Mouse (Mus musculus) MEL (cell line): ENCODE data around the gene Uprt. TPM values are rescaled to one million over a fixed set of nuclear protein-coding genes. Genes with fewer than 3 reads are reported as not detected.

Experiments used
- DNase-seq: peaks from one replicate; pipeline ENCODE4 v3.0.0; 2011; ENCODE audit warnings: low read depth, low spot score
- H3K27ac ChIP-seq: 2 replicates; pipeline ENCODE4 v1.5.1; 2012; ENCODE audit warnings: low read depth, mild to moderate bottlenecking, control low read depth, low read length, moderate library complexity; ENCODE audit not compliant: control insufficient read depth
- H3K27me3 ChIP-seq, 2 experiments: fragments of 150-350 bp in 1 of 2; sonication (generic) in 1 of 2; 2 replicates each; pipeline ENCODE4 v1.6.1; 2012; ENCODE audit warnings: low read length in 2 of 2, mild to moderate bottlenecking in 2 of 2, improper control_type of control experiment in 1 of 2, moderate library complexity in 1 of 2; ENCODE audit not compliant: insufficient read depth in 2 of 2, control insufficient read depth in 1 of 2
- H3K36me3 ChIP-seq, 2 experiments: 2 replicates each; pipeline ENCODE4 v1.6.1; 2012 to 2014; ENCODE audit warnings: low read length in 2 of 2, improper control_type of control experiment in 1 of 2, inconsistent platforms in 1 of 2, mild to moderate bottlenecking in 1 of 2; ENCODE audit not compliant: insufficient read depth in 2 of 2, control insufficient read depth in 1 of 2
- H3K4me1 ChIP-seq, 2 experiments: fragments of 150-350 bp in 1 of 2; sonication (generic) in 1 of 2; 2 replicates each; pipeline ENCODE4 v1.6.1; 2012; ENCODE audit warnings: low read length in 2 of 2, improper control_type of control experiment in 1 of 2, mild to moderate bottlenecking in 1 of 2; ENCODE audit not compliant: insufficient read depth in 2 of 2, control insufficient read depth in 1 of 2
- H3K4me3 ChIP-seq, 2 experiments: fragments of 150-350 bp in 1 of 2; sonication (generic) in 1 of 2; 2 replicates each; pipeline ENCODE4 v1.5.1; 2012; ENCODE audit warnings: low read depth in 2 of 2, low read length in 2 of 2, mild to moderate bottlenecking in 2 of 2, moderate library complexity in 2 of 2, control low read depth in 1 of 2, improper control_type of control experiment in 1 of 2; ENCODE audit not compliant: control insufficient read depth in 1 of 2, insufficient read depth in 1 of 2
- H3K79me2 ChIP-seq: 2 replicates; pipeline ENCODE4 v1.6.1; 2012; ENCODE audit warnings: mild to moderate bottlenecking, low read length, moderate library complexity; ENCODE audit not compliant: control insufficient read depth, poor library complexity, insufficient read depth
- H3K9ac ChIP-seq: 2 replicates; pipeline ENCODE4 v1.6.1; 2012; ENCODE audit warnings: low read depth, mild to moderate bottlenecking, control low read depth, low read length, moderate library complexity; ENCODE audit not compliant: control insufficient read depth, poor library complexity, severe bottlenecking
- H3K9me3 ChIP-seq: fragments of 150-350 bp; sonication (generic); replicated peaks from 2 replicates; pipeline ENCODE4 v1.6.1; 2012; ENCODE audit warnings: mild to moderate bottlenecking, low read length, improper control_type of control experiment, moderate library complexity; ENCODE audit not compliant: insufficient read depth
- BHLHE40 ChIP-seq: IDR thresholded peaks from 2 replicates; pipeline ENCODE4 v1.6.1; 2012; ENCODE audit warnings: low read depth, mild to moderate bottlenecking, inconsistent platforms, low read length, improper control_type of control experiment, borderline replicate concordance
- CHD1 ChIP-seq: IDR thresholded peaks from 2 replicates; pipeline ENCODE4 v1.6.1; 2012; ENCODE audit warnings: low read depth, mild to moderate bottlenecking, inconsistent platforms, low read length, improper control_type of control experiment
- CTCF ChIP-seq, 3 experiments: IDR thresholded peaks in 2 of 3; conservative IDR thresholded peaks in 1 of 3; 2 replicates each; pipeline ENCODE4 v1.5.1; 2011 to 2012; ENCODE audit warnings: low read length in 3 of 3, low read depth in 2 of 3, mild to moderate bottlenecking in 2 of 3, improper control_type of control experiment in 1 of 3, inconsistent platforms in 1 of 3, mixed read lengths in 1 of 3, moderate library complexity in 1 of 3; ENCODE audit not compliant: control insufficient read depth in 1 of 3, insufficient read depth in 1 of 3, poor library complexity in 1 of 3, severe bottlenecking in 1 of 3
- E2F4 ChIP-seq: IDR thresholded peaks from 2 replicates; pipeline ENCODE4 v1.6.1; 2011; ENCODE audit warnings: low read depth, low read length, improper control_type of control experiment, borderline replicate concordance
- ELF1 ChIP-seq: IDR thresholded peaks from 2 replicates; pipeline ENCODE4 v1.6.1; 2014; ENCODE audit warnings: low read depth, mild to moderate bottlenecking, inconsistent platforms, low read length, improper control_type of control experiment, moderate library complexity
- EP300 ChIP-seq, 2 experiments: IDR thresholded peaks; 2 replicates each; pipeline ENCODE4 v1.6.1; 2011; ENCODE audit warnings: improper control_type of control experiment in 2 of 2, low read length in 2 of 2, low read depth in 1 of 2, mild to moderate bottlenecking in 1 of 2
- ETS1 ChIP-seq: IDR thresholded peaks from 2 replicates; pipeline ENCODE4 v1.6.1; 2012; ENCODE audit warnings: low read depth, mild to moderate bottlenecking, inconsistent platforms, low read length, improper control_type of control experiment, moderate library complexity
- GABPA ChIP-seq: IDR thresholded peaks from 2 replicates; pipeline ENCODE4 v1.6.1; 2012; ENCODE audit warnings: low read depth, mild to moderate bottlenecking, inconsistent platforms, low read length, improper control_type of control experiment, moderate library complexity
- GATA1 ChIP-seq: IDR thresholded peaks from 2 replicates; pipeline ENCODE4 v1.6.1; 2011; ENCODE audit warnings: low read depth, low read length, improper control_type of control experiment
- HCFC1 ChIP-seq: IDR thresholded peaks from 2 replicates; pipeline ENCODE4 v1.6.1; 2012; ENCODE audit warnings: low read depth, mild to moderate bottlenecking, inconsistent platforms, low read length, improper control_type of control experiment, moderate library complexity
- JUND ChIP-seq: IDR thresholded peaks from 2 replicates; pipeline ENCODE4 v1.6.1; 2011; ENCODE audit warnings: low read depth, mild to moderate bottlenecking, improper control_type of control experiment, low read length
- KAT2A ChIP-seq: conservative IDR thresholded peaks from 2 replicates; pipeline ENCODE4 v1.6.1; 2012; ENCODE audit warnings: low read depth, low read length, improper control_type of control experiment, inconsistent platforms
- MAX ChIP-seq: IDR thresholded peaks from 2 replicates; pipeline ENCODE4 v1.6.1; 2011; ENCODE audit warnings: low read length, improper control_type of control experiment
- MAZ ChIP-seq: IDR thresholded peaks from 2 replicates; pipeline ENCODE4 v1.6.1; 2012; ENCODE audit warnings: low read depth, mild to moderate bottlenecking, inconsistent platforms, low read length, improper control_type of control experiment
- MEF2A ChIP-seq: IDR thresholded peaks from 2 replicates; pipeline ENCODE4 v1.6.1; 2014; ENCODE audit warnings: low read depth, mild to moderate bottlenecking, inconsistent platforms, low read length, improper control_type of control experiment; ENCODE audit not compliant: poor library complexity, insufficient replicate concordance, severe bottlenecking; ENCODE audit errors: extremely low read depth
- MXI1 ChIP-seq: IDR thresholded peaks from 2 replicates; pipeline ENCODE4 v1.6.1; 2011; ENCODE audit warnings: mild to moderate bottlenecking, low read depth, low read length, improper control_type of control experiment
- MYB ChIP-seq: IDR thresholded peaks from 2 replicates; pipeline ENCODE4 v1.6.1; 2011; ENCODE audit warnings: mild to moderate bottlenecking, low read depth, low read length, improper control_type of control experiment
- MYC ChIP-seq: IDR thresholded peaks from 2 replicates; pipeline ENCODE4 v1.6.1; 2011; ENCODE audit warnings: low read depth, mild to moderate bottlenecking, low read length, improper control_type of control experiment, moderate library complexity
- NRF1 ChIP-seq: IDR thresholded peaks from 2 replicates; pipeline ENCODE4 v1.6.1; 2014; ENCODE audit warnings: low read depth, mild to moderate bottlenecking, inconsistent platforms, low read length, improper control_type of control experiment, moderate library complexity; ENCODE audit not compliant: poor library complexity, insufficient read depth, severe bottlenecking
- POLR2A ChIP-seq, 2 experiments: IDR thresholded peaks; 2 replicates each; pipeline ENCODE4 v1.6.1; 2011 to 2012; ENCODE audit warnings: low read length in 2 of 2, mild to moderate bottlenecking in 2 of 2, control low read depth in 1 of 2, improper control_type of control experiment in 1 of 2, low read depth in 1 of 2, moderate library complexity in 1 of 2; ENCODE audit not compliant: control insufficient read depth in 1 of 2, insufficient read depth in 1 of 2, poor library complexity in 1 of 2
- POLR2AphosphoS2 ChIP-seq: IDR thresholded peaks from 2 replicates; pipeline ENCODE4 v1.6.1; 2011; ENCODE audit warnings: low read length, improper control_type of control experiment
- POLR2AphosphoS5 ChIP-seq: IDR thresholded peaks from 2 replicates; pipeline ENCODE4 v1.6.1; 2012; ENCODE audit warnings: low read depth, borderline replicate concordance, mild to moderate bottlenecking, inconsistent platforms, low read length, moderate library complexity, mixed read lengths
- RAD21 ChIP-seq: IDR thresholded peaks from 2 replicates; pipeline ENCODE4 v1.6.1; 2011; ENCODE audit warnings: mild to moderate bottlenecking, low read depth, low read length, improper control_type of control experiment
- RCOR1 ChIP-seq: IDR thresholded peaks from 2 replicates; pipeline ENCODE4 v1.6.1; 2012; ENCODE audit warnings: low read depth, mild to moderate bottlenecking, inconsistent platforms, low read length, improper control_type of control experiment
- SIN3A ChIP-seq: IDR thresholded peaks from 2 replicates; pipeline ENCODE4 v1.6.1; 2012; ENCODE audit warnings: low read length, improper control_type of control experiment, inconsistent platforms
- SMC3 ChIP-seq: IDR thresholded peaks from 2 replicates; pipeline ENCODE4 v1.6.1; 2011; ENCODE audit warnings: low read depth, low read length, improper control_type of control experiment
- TAL1 ChIP-seq: IDR thresholded peaks from 2 replicates; pipeline ENCODE4 v1.6.1; 2012; ENCODE audit warnings: mild to moderate bottlenecking, inconsistent platforms, low read length, moderate library complexity, mixed read lengths
- TBP ChIP-seq: IDR thresholded peaks from 2 replicates; pipeline ENCODE4 v1.8.0; 2011; ENCODE audit warnings: low read depth, low read length, improper control_type of control experiment
- UBTF ChIP-seq: IDR thresholded peaks from 2 replicates; pipeline ENCODE4 v1.6.1; 2012; ENCODE audit warnings: low read depth, mild to moderate bottlenecking, inconsistent platforms, low read length, improper control_type of control experiment, moderate library complexity, borderline replicate concordance; ENCODE audit not compliant: insufficient read depth
- USF1 ChIP-seq: IDR thresholded peaks from 2 replicates; pipeline ENCODE4 v1.6.1; 2014; ENCODE audit warnings: low read depth, mild to moderate bottlenecking, inconsistent platforms, low read length, improper control_type of control experiment, moderate library complexity
- ZC3H11A ChIP-seq: IDR thresholded peaks from 2 replicates; pipeline ENCODE4 v1.6.1; 2012; ENCODE audit warnings: low read depth, mild to moderate bottlenecking, inconsistent platforms, low read length, improper control_type of control experiment
- ZKSCAN1 ChIP-seq: IDR thresholded peaks from 2 replicates; pipeline ENCODE4 v1.6.1; 2012; ENCODE audit warnings: low read depth, mild to moderate bottlenecking, inconsistent platforms, low read length, improper control_type of control experiment, moderate library complexity
- ZMIZ1 ChIP-seq: IDR thresholded peaks from 2 replicates; pipeline ENCODE4 v1.6.1; 2012; ENCODE audit warnings: low read depth, mild to moderate bottlenecking, inconsistent platforms, low read length, improper control_type of control experiment, moderate library complexity
- ZNF384 ChIP-seq: IDR thresholded peaks from 2 replicates; pipeline ENCODE4 v1.6.1; 2012; ENCODE audit warnings: low read depth, mild to moderate bottlenecking, inconsistent platforms, low read length, improper control_type of control experiment
- polyA plus RNA-seq, 2 experiments: library from polyadenylated mRNA; stranded (reverse) in 1 of 2; unstranded in 1 of 2; fragments of >175 nt in 1 of 2; fragments of >200 nt in 1 of 2; gene quantifications; 2 replicates each; pipeline versions ENCODE4 v1.2.1 to v1.2.4; 2012; ENCODE audit warnings: low replicate concordance in 2 of 2, low read depth in 1 of 2; ENCODE audit not compliant: insufficient read length in 2 of 2, insufficient read depth in 1 of 2, missing spikeins in 1 of 2
- total RNA-seq: library from RNA; depleted of rRNA; stranded (reverse); fragments of 300-350 nt; gene quantifications from 2 replicates; pipeline ENCODE4 v1.2.3, GENCODE M21; 2012

The Uprt gene
- total and polyA plus RNA-seq, 3 experiments = 4.4 to 7.1 TPM; not detected in 1

GRCm38 (mm10) chrX:104483444-104483808 is 808 bp downstream of the Uprt start:
- Histone ChIP-seq H3K4me3 (peak overlapping the region; percentile 78 to 81), H3K9me3 (no peaks in the 10 kb centered on the region), H3K27me3 (no peaks in the 10 kb centered on the region), H3K36me3 (peaks cover 0 to 4% of the 10 kb centered on the region in 2 experiments; a peak in 2 of 4 replicates), H3K27ac (peak overlapping the region; percentile 59), H3K79me2 (peaks cover 4% of the 10 kb centered on the region), H3K4me1 (peaks cover 0 to 6% of the 10 kb centered on the region in 2 experiments; a peak in 2 of 4 replicates), H3K9ac (peak overlapping the region; percentile 80)
- TF ChIP-seq HCFC1 = no peak
- TF ChIP-seq USF1 = no peak
- no peak for TF ChIP-seq NRF1
- TF ChIP-seq CHD1 = no peak
- TF ChIP-seq RAD21 = no peak
- TF ChIP-seq MEF2A = no peak
- no peak for TF ChIP-seq TBP
- no peak for TF ChIP-seq POLR2AphosphoS5
- no peak for TF ChIP-seq ZMIZ1
- no peak for TF ChIP-seq CTCF (IDR thresholded peaks at IDR 0.05 in 2 of 3, conservative IDR thresholded peaks at IDR 0.05 in 1 of 3; ENCODE audit: control insufficient read depth in 1 of 3, insufficient read depth in 1 of 3, low read depth in 2 of 3, low read length in 3 of 3, poor library complexity in 1 of 3, severe bottlenecking in 1 of 3)
- peak; percentile 62; the same call in 1 of the 2 replicates for TF ChIP-seq MXI1
- no peak for TF ChIP-seq E2F4
- no peak for TF ChIP-seq TAL1
- no peak for TF ChIP-seq GATA1
- 0 out of 2 replicates have a peak, but pooled peaks have one; percentile 25 for TF ChIP-seq MYC
- TF ChIP-seq JUND = no peak
- no peak for TF ChIP-seq UBTF
- no peak for TF ChIP-seq RCOR1
- no peak for TF ChIP-seq ZKSCAN1
- no peak for TF ChIP-seq POLR2AphosphoS2
- TF ChIP-seq KAT2A = no peak
- no peak for TF ChIP-seq ETS1
- no peak for TF ChIP-seq EP300 (IDR thresholded peaks at IDR 0.05; ENCODE audit: low read depth in 1 of 2, low read length in 2 of 2)
- no peak for TF ChIP-seq SMC3
- TF ChIP-seq ELF1 = no peak
- no peak for TF ChIP-seq POLR2A (IDR thresholded peaks at IDR 0.05; ENCODE audit: control insufficient read depth in 1 of 2, insufficient read depth in 1 of 2, low read depth in 1 of 2, low read length in 2 of 2, poor library complexity in 1 of 2)
- TF ChIP-seq MAZ = no peak
- no peak for TF ChIP-seq ZC3H11A
- peak; percentile 28; the same call in 1 of the 2 replicates for TF ChIP-seq SIN3A
- no peak for TF ChIP-seq GABPA
- TF ChIP-seq MYB = no peak
- TF ChIP-seq MAX = peak; percentile 72
- TF ChIP-seq ZNF384 = no peak
- TF ChIP-seq BHLHE40 = no peak
- DNase-seq = peak; percentile 53
